27 mouse cellular contexts compared by ENCODE assay signal in the genomic region with DNA sequence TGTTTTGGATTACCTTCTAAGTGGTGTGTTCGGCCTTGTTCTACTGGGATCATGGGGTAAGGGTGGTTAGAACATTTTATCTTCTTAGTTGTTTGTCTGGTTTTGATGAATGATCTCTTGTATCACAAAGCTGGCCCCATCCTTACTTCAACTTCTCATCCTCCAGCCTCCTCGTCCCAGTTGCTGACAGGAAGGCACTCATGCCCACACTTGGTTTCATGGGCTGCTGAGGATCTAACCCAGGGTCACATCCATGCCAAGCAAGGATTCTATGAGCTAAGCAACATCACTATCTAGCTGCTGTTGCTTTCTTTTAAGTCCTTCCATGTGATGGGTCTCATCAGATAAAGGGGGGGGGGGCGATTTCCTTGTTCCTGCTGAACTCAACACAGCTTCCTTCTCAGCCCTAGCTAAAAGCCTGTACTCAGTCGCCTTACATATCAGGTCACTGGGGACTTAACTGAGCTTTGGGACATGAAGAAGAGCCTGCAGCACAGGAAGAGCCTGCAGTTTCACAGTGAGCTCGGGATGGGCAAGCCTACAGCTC.
DNase-seq lines count a peak whose midpoint lies in the region; ATAC-seq and TF ChIP-seq lines count a peak whose summit lies in the region.
"Had no signal": no experiment of that assay in that cellular context is flagged by ENCODE, and none has a peak within 500 bp of the region (broad histone marks: within the 10 kb centered on the region; RNA-seq: fewer than 3 reads in every experiment).

No protein-coding gene starts in this region.

- H3K27me3 ChIP-seq in heart, embryonic 10.5 days (ENCODE audit: insufficient read depth, poor library complexity, severe bottlenecking): no peaks in the 10 kb centered on the region
- H3K27me3 ChIP-seq: CH12.LX; limb, embryonic 13.5 days; lung, embryonic 15.5 days; midbrain, embryonic 12.5 days; neural tube, embryonic 12.5 days had no signal

- H3K27ac ChIP-seq in heart, embryonic 10.5 days: no peak overlapping the region; the same call in 1 of the 2 replicates
- H3K27ac ChIP-seq in layer of hippocampus, adult 2 months: peak overlapping the region; percentile 74; the same call in 1 of the 2 replicates
- H3K27ac ChIP-seq: forebrain, embryonic 10.5 days; hindbrain, embryonic 14.5 days; limb, embryonic 13.5 days; liver, embryonic 14.5 days; midbrain, embryonic 12.5 days; neural tube, embryonic 12.5 days had no signal

- peaks cover 26% of the 10 kb centered on the region for H3K4me1 ChIP-seq in heart, embryonic 10.5 days

- H3K4me3 ChIP-seq in heart, embryonic 10.5 days: no peak overlapping the region
- H3K4me3 ChIP-seq in layer of hippocampus, adult 2 months: no peak overlapping the region
- H3K4me3 ChIP-seq: forebrain, embryonic 10.5 days; limb, embryonic 13.5 days; lung, embryonic 15.5 days; midbrain, embryonic 12.5 days; neural tube, embryonic 12.5 days had no signal

- ATAC-seq in activated CD4-positive, CD25-positive, alpha-beta regulatory T cell, adult 4 months: peak; percentile 23
- ATAC-seq: forebrain, embryonic 16.5 days had no signal

- DNase-seq in heart, adult 11 months: peak; percentile 94
- no peak for DNase-seq in heart, embryonic 10.5 days (ENCODE audit: low spot score)
- DNase-seq in layer of hippocampus, adult 2 months (ENCODE audit: low spot score in 2 of 2): no peak
- DNase-seq in layer of hippocampus, postnatal 14 days (ENCODE audit: low spot score in 2 of 2): no peak
- peak; percentile 40 for DNase-seq in CD4-positive helper T cell, adult 2 months (ENCODE audit: low read depth, low spot score)
- DNase-seq in cerebellum, postnatal 10 days: no peak
- DNase-seq in urinary bladder, postnatal 25 days (ENCODE audit: low spot score): no peak
- DNase-seq: adrenal gland, postnatal 14 days; cerebellum, adult 9-11 months; gastrocnemius, postnatal 25 days; heart, postnatal 36 days; kidney, adult 2 months; kidney, postnatal 14 days; layer of hippocampus, postnatal 36 days; lung, postnatal 4 days; thymus, postnatal 14 days had no signal

- H3K9me3 ChIP-seq in heart, embryonic 10.5 days: no peaks in the 10 kb centered on the region
- H3K9me3 ChIP-seq: forebrain, embryonic 10.5 days; G1E; limb, embryonic 13.5 days; lung, embryonic 15.5 days; midbrain, embryonic 12.5 days; neural tube, embryonic 12.5 days had no signal

- TF ChIP-seq CTCF in layer of hippocampus, adult 2 months (conservative IDR thresholded peaks at IDR 0.05): no peak

- WGBS in heart, embryonic 10.5 days: 62% methylated on average over 5 of the region's 5 CpGs

- H3K36me3 ChIP-seq in heart, embryonic 10.5 days: 0 out of 2 replicates have a peak, but pooled peaks cover 4% of the 10 kb centered on the region
- H3K36me3 ChIP-seq: forebrain, embryonic 10.5 days; lung, embryonic 15.5 days; midbrain, embryonic 12.5 days; neural tube, embryonic 12.5 days had no signal

Comparison
In these comparisons a context has a peak if more than half of its experiments do, and no peak if none do; other contexts are left out.
1. DNase-seq: peak in heart, adult 11 months (single experiment) and CD4-positive helper T cell, adult 2 months (single experiment); none in heart, embryonic 10.5 days (single experiment), layer of hippocampus, adult 2 months (0 of 2), layer of hippocampus, postnatal 14 days (0 of 2), cerebellum, postnatal 10 days (0 of 2) and urinary bladder, postnatal 25 days (single experiment).